28 mouse cellular contexts compared by ENCODE assay signal in genomic region chr19:59784401-59785046, GRCm38 (mm10).
A peak's percentile ranks its signal among the peaks of the same experiment; 100 is the strongest.
DNase-seq lines count a peak whose midpoint lies in the region; ATAC-seq and TF ChIP-seq lines count a peak whose summit lies in the region.
"Had no signal": no experiment of that assay in that cellular context is flagged by ENCODE, and none has a peak within 500 bp of the region (broad histone marks: within the 10 kb centered on the region; RNA-seq: fewer than 3 reads in every experiment).

No protein-coding gene starts in this region.

- DNase-seq in heart, embryonic 10.5 days (ENCODE audit: low spot score): peak; percentile 43
- DNase-seq in brain, embryonic 14.5 days (ENCODE audit: low read depth): peak; percentile 73
- DNase-seq in telencephalon, adult 2 months (ENCODE audit: low read depth, low spot score): peak; percentile 8
- DNase-seq in thymus, postnatal 0 days (ENCODE audit: low spot score): no peak
- no peak for DNase-seq in cerebellum, postnatal 4 days (ENCODE audit: low spot score in 2 of 2)
- DNase-seq: adrenal gland, adult 2 months; B cell, adult 2 months; cerebellum, adult 2 months; cerebellum, postnatal 25 days; embryo, embryonic 11 days; heart, postnatal 10 days; kidney, adult 9 months; kidney, postnatal 4 days; layer of hippocampus, adult 9-11 months; lung, adult 18-20 months; lung, postnatal 10 days; thymus, postnatal 14 days had no signal

- no peak overlapping the region for H3K4me3 ChIP-seq in heart, embryonic 10.5 days
- H3K4me3 ChIP-seq in heart, embryonic 12.5 days: no peak overlapping the region
- no peak overlapping the region for H3K4me3 ChIP-seq in forebrain, embryonic 12.5 days (replicated peaks)
- H3K4me3 ChIP-seq: hindbrain, embryonic 10.5 days; limb, embryonic 13.5 days; liver, embryonic 12.5 days had no signal

- TF ChIP-seq CTCF in brain, embryonic 14.5 days (IDR thresholded peaks at IDR 0.05; ENCODE audit: borderline replicate concordance, extremely low read depth, insufficient read depth, insufficient read length): no peak

- no peak overlapping the region for H3K9ac ChIP-seq in heart, embryonic 12.5 days
- no peak overlapping the region for H3K9ac ChIP-seq in forebrain, embryonic 12.5 days
- H3K9ac ChIP-seq: limb, embryonic 13.5 days; liver, embryonic 12.5 days had no signal

- H3K36me3 ChIP-seq in heart, embryonic 10.5 days: no peaks in the 10 kb centered on the region
- H3K36me3 ChIP-seq in heart, embryonic 12.5 days: no peaks in the 10 kb centered on the region
- H3K36me3 ChIP-seq in forebrain, embryonic 12.5 days (replicated peaks): no peaks in the 10 kb centered on the region
- H3K36me3 ChIP-seq: G1E; hindbrain, embryonic 10.5 days; limb, embryonic 13.5 days; liver, embryonic 12.5 days had no signal

- no peak overlapping the region for H3K4me2 ChIP-seq in heart, embryonic 12.5 days
- no peak overlapping the region for H3K4me2 ChIP-seq in forebrain, embryonic 12.5 days
- H3K4me2 ChIP-seq: heart, embryonic 11.5 days; limb, embryonic 13.5 days; liver, embryonic 12.5 days; midbrain, embryonic 11.5 days had no signal

- WGBS in heart, embryonic 10.5 days: 69% methylated on average over 9 of the region's 9 CpGs
- WGBS in heart, embryonic 12.5 days: 63% methylated on average over 9 of the region's 9 CpGs
- WGBS in forebrain, embryonic 12.5 days: 18% methylated on average over 9 of the region's 9 CpGs

- H3K9me3 ChIP-seq in heart, embryonic 10.5 days: no peaks in the 10 kb centered on the region
- H3K9me3 ChIP-seq in heart, embryonic 12.5 days (replicated peaks): no peaks in the 10 kb centered on the region
- no peaks in the 10 kb centered on the region for H3K9me3 ChIP-seq in forebrain, embryonic 12.5 days
- H3K9me3 ChIP-seq: G1E; hindbrain, embryonic 10.5 days; limb, embryonic 13.5 days; liver, embryonic 12.5 days had no signal

- H3K4me1 ChIP-seq in heart, embryonic 10.5 days: no peaks in the 10 kb centered on the region
- no peaks in the 10 kb centered on the region for H3K4me1 ChIP-seq in heart, embryonic 12.5 days (replicated peaks)
- peaks cover 18% of the 10 kb centered on the region for H3K4me1 ChIP-seq in forebrain, embryonic 12.5 days
- H3K4me1 ChIP-seq: hindbrain, embryonic 10.5 days; liver, embryonic 12.5 days had no signal

- ATAC-seq in heart, embryonic 12.5 days (ENCODE audit: insufficient number of reproducible peaks, low FRiP score): no peak
- ATAC-seq in forebrain, embryonic 12.5 days (ENCODE audit: low FRiP score): 0 out of 2 replicates have a peak, but pooled peaks have one; percentile 53
- ATAC-seq: hindbrain, postnatal 0 days; intestine, embryonic 16.5 days; liver, embryonic 12.5 days had no signal

- no peak for TF ChIP-seq POLR2A in brain, embryonic 14.5 days (IDR thresholded peaks at IDR 0.05; ENCODE audit: borderline replicate concordance, extremely low read depth, insufficient read depth, insufficient read length, poor library complexity, severe bottlenecking)

- no peak overlapping the region for H3K27ac ChIP-seq in heart, embryonic 10.5 days
- no peak overlapping the region for H3K27ac ChIP-seq in heart, embryonic 12.5 days (ENCODE audit: poor library complexity, severe bottlenecking)
- H3K27ac ChIP-seq in forebrain, embryonic 12.5 days: no peak overlapping the region
- H3K27ac ChIP-seq: hindbrain, embryonic 10.5 days; hindbrain, postnatal 0 days; limb, embryonic 13.5 days; liver, embryonic 12.5 days had no signal

- H3K27me3 ChIP-seq in heart, embryonic 10.5 days (ENCODE audit: insufficient read depth, poor library complexity, severe bottlenecking): no peaks in the 10 kb centered on the region
- no peaks in the 10 kb centered on the region for H3K27me3 ChIP-seq in heart, embryonic 12.5 days (replicated peaks)
- no peaks in the 10 kb centered on the region for H3K27me3 ChIP-seq in forebrain, embryonic 12.5 days
- H3K27me3 ChIP-seq: CH12.LX; limb, embryonic 13.5 days; liver, embryonic 12.5 days had no signal

Comparison
In these comparisons a context has a peak if more than half of its experiments do, and no peak if none do; other contexts are left out.
1. DNase-seq: peak in heart, embryonic 10.5 days (single experiment), brain, embryonic 14.5 days (single experiment) and telencephalon, adult 2 months (single experiment); none in thymus, postnatal 0 days (single experiment) and cerebellum, postnatal 4 days (0 of 2).